Mouse (Mus musculus): ENCODE data around the gene Foxr2.

DNA sequence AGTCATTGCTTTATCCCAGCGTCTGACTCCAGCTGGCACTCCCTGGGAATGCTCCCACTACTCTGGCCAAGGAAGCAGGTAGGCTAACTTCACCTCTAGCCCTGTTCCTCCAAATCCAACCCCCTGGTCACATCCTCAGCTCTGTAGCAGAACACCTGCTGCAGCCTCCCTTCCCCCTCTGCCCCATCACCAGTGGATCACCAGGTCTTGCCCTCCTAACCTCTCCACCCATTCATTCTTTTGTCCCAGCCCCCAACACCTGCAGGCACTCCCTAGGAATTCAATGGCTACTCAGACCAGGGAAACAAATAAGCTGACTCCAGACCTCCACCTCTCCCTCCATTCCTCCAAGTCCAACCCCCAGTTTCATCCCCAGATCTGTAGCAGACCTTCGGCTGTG, 427 bp downstream of the Foxr2 start:
- TF ChIP-seq ZNF384 (IDR thresholded peaks at IDR 0.05; ENCODE audit: low read depth, low read length) (no peak), MAFK (IDR thresholded peaks at IDR 0.05; ENCODE audit: insufficient read depth, low read depth, low read length) (no peak), CHD2 (IDR thresholded peaks at IDR 0.05; ENCODE audit: low read depth, low read length) (peak; percentile 47; the same call in 1 of the 2 replicates)

All from ES-E14 (cell line).